Mouse (Mus musculus) layer of hippocampus, adult 9-10 months (tissue): ENCODE measurements at regions not wholly inside any gene's neighbourhood (a gene's known extent, or its start where the extent isn't known, plus 50 kb on each side); places are given as distances from the start of the nearest gene placed in this dataset.

Source experiments
- DNase-seq: peaks from one replicate; pipeline ENCODE4 v3.0.0; 2022; ENCODE audit warnings: low spot score

GRCm38 (mm10) chr7:51790690-51791560, 70.9 kb upstream of the Gas2 start:
- no peak for DNase-seq

- DNase-seq, result no peak
These were observed 70.3 kb upstream of the Gas2 start for GRCm38 (mm10) chr7:51791561-51791863.
